8 mouse cellular contexts compared by ENCODE assay signal in the genomic region with DNA sequence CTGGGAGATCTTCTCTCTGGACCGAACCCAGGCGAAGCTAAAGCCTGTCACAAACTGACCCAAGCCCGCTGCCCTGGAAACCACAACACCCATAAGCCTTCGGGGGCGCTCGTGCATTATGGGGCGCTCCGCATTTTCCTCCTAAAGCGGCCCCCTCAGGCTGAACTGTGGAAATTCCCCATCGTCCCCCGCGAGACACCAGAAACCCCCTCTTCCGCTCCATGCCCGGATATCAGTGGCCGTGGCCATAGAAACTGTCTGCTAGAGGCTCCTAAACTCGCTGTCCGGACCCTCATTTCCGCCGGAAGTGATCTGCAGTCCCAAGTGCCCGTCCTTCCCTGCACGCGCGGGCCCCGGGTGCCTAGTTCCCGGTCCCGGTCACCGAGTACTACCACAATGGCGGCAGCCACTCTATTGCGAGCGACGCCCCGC. TPM values are rescaled to one million over a fixed set of nuclear protein-coding genes. Genes with fewer than 3 reads are reported as not detected.
DNase-seq lines count a peak whose midpoint lies in the region; ATAC-seq and TF ChIP-seq lines count a peak whose summit lies in the region.

TSS of gene Tufm (plus strand) at position 310 of the 432 bp plus-strand sequence.

- peaks cover 27 to 33% of the 10 kb centered on the region in 2 experiments for H3K36me3 ChIP-seq in CH12.LX (replicated peaks in 1 of 2; ENCODE audit: control insufficient read depth in 1 of 2, insufficient read depth in 1 of 2, low read length in 1 of 2)
- H3K36me3 ChIP-seq in forebrain, embryonic 12.5 days (replicated peaks), result peaks cover 31% of the 10 kb centered on the region
- H3K36me3 ChIP-seq in heart, postnatal 0 days (replicated peaks; ENCODE audit: control insufficient read depth, insufficient read depth, low read length), result peaks cover 29% of the 10 kb centered on the region
- H3K36me3 ChIP-seq in liver, postnatal 0 days (replicated peaks; ENCODE audit: insufficient read depth, low read length), result peaks cover 23% of the 10 kb centered on the region
- peaks cover 14% of the 10 kb centered on the region for H3K36me3 ChIP-seq in neural tube, embryonic 14.5 days (ENCODE audit: control insufficient read depth, insufficient read depth, low read length)

- peak; percentile 98 for DNase-seq in CH12.LX (ENCODE audit: extremely low read depth)
- DNase-seq in c-Kit-positive CD71-positive TER-119-negative erythroid progenitor cells, embryonic 14.5 days (ENCODE audit: low read depth), result peak; percentile 90
- DNase-seq in heart, postnatal 0 days (ENCODE audit: low spot score), result peak; percentile 100
- DNase-seq in large intestine, adult 2 months (ENCODE audit: low read depth, low spot score), result peak; percentile 89
- DNase-seq in liver, postnatal 0 days, result peak; percentile 92
- DNase-seq in testis, postnatal 10 days (ENCODE audit: low spot score), result peak; percentile 91

- peak; percentile 78 for TF ChIP-seq POLR2A in CH12.LX (IDR thresholded peaks at IDR 0.05; ENCODE audit: low read depth, low read length)

- H3K4me1 ChIP-seq in CH12.LX (ENCODE audit: control insufficient read depth in 1 of 2, insufficient read depth in 2 of 2), result peaks cover 2 to 28% of the 10 kb centered on the region in 2 experiments
- H3K4me1 ChIP-seq in forebrain, embryonic 12.5 days, result peaks cover 20% of the 10 kb centered on the region
- H3K4me1 ChIP-seq in heart, postnatal 0 days (ENCODE audit: control insufficient read depth, insufficient read depth), result peaks cover 12% of the 10 kb centered on the region; the same call in 1 of the 2 replicates
- peaks cover 14% of the 10 kb centered on the region for H3K4me1 ChIP-seq in liver, postnatal 0 days (ENCODE audit: insufficient read depth)
- peaks cover 7% of the 10 kb centered on the region for H3K4me1 ChIP-seq in neural tube, embryonic 14.5 days (ENCODE audit: control insufficient read depth, insufficient read depth, low read length)

- in situ Hi-C loops in CH12.LX (cut with MboI; ENCODE audit: low pct_ligation_motif_present, low pct_unique_long_range_greater_than_20kb, low sequenced_read_pairs), result no loop called here

- peaks cover 15% of the 10 kb centered on the region; the same call in 1 of the 2 replicates for H3K79me2 ChIP-seq in CH12.LX (replicated peaks; ENCODE audit: control insufficient read depth, extremely low read depth, insufficient read depth, poor library complexity, severe bottlenecking)

- H3K4me2 ChIP-seq in CH12.LX (ENCODE audit: insufficient read depth, low read depth, poor library complexity, severe bottlenecking), result peak within 1 kb of the TSS; percentile 90
- H3K4me2 ChIP-seq in forebrain, embryonic 12.5 days, result peak within 1 kb of the TSS; percentile 98
- peak within 1 kb of the TSS; percentile 84 for H3K4me2 ChIP-seq in heart, postnatal 0 days (ENCODE audit: low read depth, low read length)
- H3K4me2 ChIP-seq in liver, postnatal 0 days (ENCODE audit: low read depth, low read length), result peak within 1 kb of the TSS; percentile 89
- H3K4me2 ChIP-seq in neural tube, embryonic 14.5 days (ENCODE audit: low read depth, low read length), result peak within 1 kb of the TSS; percentile 88

- WGBS in forebrain, embryonic 12.5 days, result under 1% methylated on average over 32 of the region's 32 CpGs
- under 1% methylated on average over 32 of the region's 32 CpGs for WGBS in heart, postnatal 0 days
- WGBS in large intestine, adult 2 months, result under 1% methylated on average over 32 of the region's 32 CpGs
- WGBS in liver, postnatal 0 days (ENCODE audit: insufficient replicate concordance), result 2% methylated on average over 32 of the region's 32 CpGs
- under 1% methylated on average over 31 of the region's 32 CpGs for WGBS in neural tube, embryonic 14.5 days

- H3K9ac ChIP-seq in CH12.LX (ENCODE audit: insufficient read depth, low read depth), result peak within 1 kb of the TSS; percentile 98
- H3K9ac ChIP-seq in forebrain, embryonic 12.5 days, result peak within 1 kb of the TSS; percentile 69
- peak within 1 kb of the TSS; percentile 65 for H3K9ac ChIP-seq in heart, postnatal 0 days (replicated peaks; ENCODE audit: low read depth, low read length)
- peak within 1 kb of the TSS; percentile 67 for H3K9ac ChIP-seq in liver, postnatal 0 days (replicated peaks)
- peak within 1 kb of the TSS; percentile 55 for H3K9ac ChIP-seq in neural tube, embryonic 14.5 days (replicated peaks; ENCODE audit: low read depth, low read length)

- peak within 1 kb of the TSS; percentile 68; the same call in 1 of the 2 replicates for H3K27ac ChIP-seq in CH12.LX (ENCODE audit: insufficient read depth, low read depth)
- peak within 1 kb of the TSS; percentile 68 for H3K27ac ChIP-seq in forebrain, embryonic 12.5 days
- peak within 1 kb of the TSS; percentile 83 for H3K27ac ChIP-seq in heart, postnatal 0 days (ENCODE audit: low read depth)
- peak within 1 kb of the TSS; percentile 80 for H3K27ac ChIP-seq in liver, postnatal 0 days (ENCODE audit: low read depth)
- peak within 1 kb of the TSS; percentile 76 for H3K27ac ChIP-seq in neural tube, embryonic 14.5 days (ENCODE audit: low read depth, low read length)

- no peaks in the 10 kb centered on the region for H3K27me3 ChIP-seq in CH12.LX (replicated peaks)
- H3K27me3 ChIP-seq in forebrain, embryonic 12.5 days, result no peaks in the 10 kb centered on the region
- H3K27me3 ChIP-seq in heart, postnatal 0 days (ENCODE audit: control insufficient read depth, insufficient read depth, low read length), result no peaks in the 10 kb centered on the region
- H3K27me3 ChIP-seq in liver, postnatal 0 days (ENCODE audit: insufficient read depth, low read length), result no peaks in the 10 kb centered on the region
- no peaks in the 10 kb centered on the region for H3K27me3 ChIP-seq in neural tube, embryonic 14.5 days (ENCODE audit: control insufficient read depth, insufficient read depth, low read length)

- no peak for TF ChIP-seq EP300 in CH12.LX (IDR thresholded peaks at IDR 0.05; ENCODE audit: low read length)
- TF ChIP-seq EP300 in heart, postnatal 0 days (IDR thresholded peaks at IDR 0.05; ENCODE audit: low read depth), result peak; percentile 92
- peak; percentile 81; the same call in 1 of the 2 replicates for TF ChIP-seq EP300 in liver, postnatal 0 days (IDR thresholded peaks at IDR 0.05; ENCODE audit: low read depth)

- no peak for TF ChIP-seq CTCF in CH12.LX (conservative IDR thresholded peaks at IDR 0.05 in 1 of 2, IDR thresholded peaks at IDR 0.05 in 1 of 2; ENCODE audit: low read depth in 2 of 2, low read length in 2 of 2)
- TF ChIP-seq CTCF in heart, postnatal 0 days (IDR thresholded peaks at IDR 0.05; ENCODE audit: low read depth), result peak; percentile 32
- peak; percentile 63 for TF ChIP-seq CTCF in liver, postnatal 0 days (IDR thresholded peaks at IDR 0.05; ENCODE audit: low read depth)

- dilution Hi-C loops in CH12.LX (cut with MboI; ENCODE audit: extremely low pct_ligation_motif_present, extremely low pct_unique_long_range_greater_than_20kb, low sequenced_read_pairs), result no loop called here

- no peak for TF ChIP-seq RAD21 in CH12.LX (IDR thresholded peaks at IDR 0.05; ENCODE audit: low read depth, low read length)

- no peaks in the 10 kb centered on the region for H3K9me3 ChIP-seq in CH12.LX (replicated peaks; ENCODE audit: low read length)
- H3K9me3 ChIP-seq in forebrain, embryonic 12.5 days, result no peaks in the 10 kb centered on the region
- no peaks in the 10 kb centered on the region for H3K9me3 ChIP-seq in heart, postnatal 0 days (replicated peaks; ENCODE audit: control insufficient read depth, low read length)
- H3K9me3 ChIP-seq in liver, postnatal 0 days (ENCODE audit: low read length), result no peaks in the 10 kb centered on the region
- H3K9me3 ChIP-seq in neural tube, embryonic 14.5 days (ENCODE audit: control insufficient read depth, low read length), result no peaks in the 10 kb centered on the region

- ATAC-seq in forebrain, embryonic 12.5 days (ENCODE audit: low FRiP score), result peak; percentile 94
- ATAC-seq in heart, postnatal 0 days (ENCODE audit: insufficient read depth, low read depth), result peak; percentile 93
- peak; percentile 93 for ATAC-seq in liver, postnatal 0 days
- peak; percentile 94 for ATAC-seq in neural tube, embryonic 14.5 days (ENCODE audit: low read depth)

- peak within 1 kb of the TSS; percentile 87 to 94 (median 91) for H3K4me3 ChIP-seq in CH12.LX (replicated peaks in 1 of 3; ENCODE audit: low read depth in 2 of 3, low read length in 2 of 3, poor library complexity in 1 of 3)
- H3K4me3 ChIP-seq in forebrain, embryonic 12.5 days (replicated peaks), result peak within 1 kb of the TSS; percentile 68
- peak within 1 kb of the TSS; percentile 76 for H3K4me3 ChIP-seq in heart, postnatal 0 days (ENCODE audit: low read depth, low read length)
- peak within 1 kb of the TSS; percentile 70 for H3K4me3 ChIP-seq in liver, postnatal 0 days (ENCODE audit: low read depth, low read length)
- peak within 1 kb of the TSS; percentile 58 for H3K4me3 ChIP-seq in neural tube, embryonic 14.5 days (ENCODE audit: low read depth, low read length)

TF ChIP-seq in CH12.LX, 34 proteins besides CTCF, POLR2A, EP300 and RAD21:
- 0 out of 2 replicates have a peak, but pooled peaks have one; percentile 37 for TF ChIP-seq TBP (conservative IDR thresholded peaks at IDR 0.05; ENCODE audit: low read depth, low read length)
- no peak for TF ChIP-seq USF2 (conservative IDR thresholded peaks at IDR 0.05; ENCODE audit: low read depth, low read length)

RNA-seq across cellular contexts. Expression of gene Tufm, which starts in this region (rescaled TPM):
- total RNA-seq in CH12.LX (2012; rRNA removed) (156 and 183 TPM in 2 replicates), CH12.LX (2014; rRNA removed) (115 and 123 TPM in 2 replicates)
- polyA plus RNA-seq in CH12.LX (2012; ENCODE audit: insufficient read length, low read depth), result 219 and 224 TPM in 2 replicates
- polyA plus RNA-seq in forebrain, embryonic 12.5 days (2016; fragmentation: Nextera tagmentation; extraction: Ambion mirVana), result 113 and 119 TPM in 2 replicates
- 151 and 153 TPM in 2 replicates for total RNA-seq in heart, postnatal 0 days (2014; rRNA removed; ENCODE audit: low replicate concordance)
- polyA plus RNA-seq in heart, postnatal 0 days (2015; fragmentation: Nextera tagmentation; extraction: Ambion mirVana), result 199 and 205 TPM in 2 replicates
- polyA plus RNA-seq in large intestine, adult 2 months (2012; rRNA removed), result 163 and 178 TPM in 2 replicates
- polyA plus RNA-seq in liver, postnatal 0 days (2015; fragmentation: Nextera tagmentation; extraction: Ambion mirVana), result 57.6 and 57.7 TPM in 2 replicates
- 133 and 137 TPM in 2 replicates for polyA plus RNA-seq in neural tube, embryonic 14.5 days (2014; fragmentation: Nextera tagmentation; extraction: Ambion mirVana)

Comparison
In these comparisons a context has a peak if more than half of its experiments do, and no peak if none do; other contexts are left out.
1. Peak in every context shown above with its lines: DNase-seq, ATAC-seq, H3K4me3 ChIP-seq and H3K27ac ChIP-seq.
2. CTCF ChIP-seq: peak in heart, postnatal 0 days (single experiment) and liver, postnatal 0 days (single experiment); none in CH12.LX (0 of 2).